Mouse (Mus musculus): Measurements from ENCODE around the gene Cabp1.

GRCm38 (mm10) chr5:115132465-115132864, 61.7 kb downstream of the Cabp1 start:
- TF ChIP-seq POLR2A (IDR thresholded peaks at IDR 0.05; ENCODE audit: extremely low read depth, insufficient read depth, low read length), result no peak
- TF ChIP-seq CTCF (IDR thresholded peaks at IDR 0.05; ENCODE audit: extremely low read depth, insufficient read depth, low read length), result no peak
